Mouse (Mus musculus) G1E (cell line): ENCODE data around the gene Oas1h.

Experiments
- CTCF ChIP-seq: IDR thresholded peaks from 2 replicates; pipeline ENCODE4 v1.5.1; 2012; ENCODE audit warnings: low read depth, low read length, inconsistent platforms, mixed read lengths
- GATA1 ChIP-seq: IDR thresholded peaks from 2 replicates; pipeline ENCODE4 v1.6.1; 2012; ENCODE audit warnings: borderline replicate concordance, low read length, inconsistent platforms, mixed read lengths
- GATA2 ChIP-seq: IDR thresholded peaks from 2 replicates; pipeline ENCODE4 v1.6.1; 2012; ENCODE audit warnings: low read depth, low read length, inconsistent platforms, borderline replicate concordance
- TAL1 ChIP-seq: conservative IDR thresholded peaks from 2 replicates; pipeline ENCODE4 v1.6.1; 2012; ENCODE audit warnings: low read depth, low read length, inconsistent platforms, mixed read lengths

GRCm38 (mm10) chr5:120833335-120834280 is 27.6 kb upstream of the Oas1h start:
- no peak for TF ChIP-seq GATA1
- no peak for TF ChIP-seq CTCF
- no peak for TF ChIP-seq TAL1
- no peak for TF ChIP-seq GATA2
